Mouse (Mus musculus): ENCODE data around the gene Colgalt2. TPM values are rescaled to one million over a fixed set of nuclear protein-coding genes. Genes with fewer than 3 reads are reported as not detected.
A peak's percentile ranks its signal among the peaks of the same experiment; 100 is the strongest.

Gene Colgalt2
- polyA plus RNA-seq, 2 experiments: 0.21 to 0.30 TPM

DNA sequence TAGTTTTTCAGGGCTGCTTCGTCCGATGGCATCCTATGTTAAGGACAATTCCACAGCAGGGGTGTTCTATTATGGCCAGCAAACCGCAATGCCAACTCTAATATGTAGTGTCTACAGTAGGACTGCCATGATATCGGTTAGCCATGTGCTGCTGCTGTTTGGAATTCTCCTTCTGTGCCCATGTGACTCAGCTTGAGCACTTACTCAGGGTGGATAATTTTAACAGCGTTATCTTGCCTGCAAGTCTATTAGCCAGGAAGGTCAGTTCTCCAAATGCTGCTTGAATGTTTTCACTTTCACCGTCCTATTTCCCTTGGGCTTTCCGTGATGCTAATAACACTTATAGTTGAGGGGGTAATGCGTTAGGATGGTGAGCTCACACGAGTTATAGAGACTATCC lies 126.5 kb downstream of the Colgalt2 start:
- no peak overlapping the region for H3K27ac ChIP-seq
- DNase-seq (ENCODE audit: low read depth in 3 of 3, low spot score in 3 of 3): no peak
- no peaks in the 10 kb centered on the region for H3K9me3 ChIP-seq (ENCODE audit: control insufficient read depth, low read length)
- H3K27me3 ChIP-seq (ENCODE audit: control insufficient read depth, insufficient read depth, low read length): no peaks in the 10 kb centered on the region
- no peaks in the 10 kb centered on the region for H3K36me3 ChIP-seq (replicated peaks; ENCODE audit: control insufficient read depth, insufficient read depth, low read depth)
- WGBS (ENCODE audit: insufficient replicate concordance): 62% methylated on average over 9 of the region's 9 CpGs
- ATAC-seq (ENCODE audit: insufficient read depth): no peak
- no peak overlapping the region for H3K4me2 ChIP-seq (ENCODE audit: low read depth)
- no peaks in the 10 kb centered on the region for H3K4me1 ChIP-seq (replicated peaks; ENCODE audit: control insufficient read depth in 2 of 2, insufficient read depth in 2 of 2, low read length in 1 of 2)
- H3K9ac ChIP-seq (replicated peaks): no peak overlapping the region
- no peak for TF ChIP-seq CTCF (IDR thresholded peaks at IDR 0.05; ENCODE audit: low read depth)
- no peak for TF ChIP-seq EP300 (IDR thresholded peaks at IDR 0.05; ENCODE audit: low read depth)
- H3K4me3 ChIP-seq (ENCODE audit: insufficient read depth in 1 of 2, low read depth in 2 of 2, low read length in 2 of 2): no peak overlapping the region

DNA sequence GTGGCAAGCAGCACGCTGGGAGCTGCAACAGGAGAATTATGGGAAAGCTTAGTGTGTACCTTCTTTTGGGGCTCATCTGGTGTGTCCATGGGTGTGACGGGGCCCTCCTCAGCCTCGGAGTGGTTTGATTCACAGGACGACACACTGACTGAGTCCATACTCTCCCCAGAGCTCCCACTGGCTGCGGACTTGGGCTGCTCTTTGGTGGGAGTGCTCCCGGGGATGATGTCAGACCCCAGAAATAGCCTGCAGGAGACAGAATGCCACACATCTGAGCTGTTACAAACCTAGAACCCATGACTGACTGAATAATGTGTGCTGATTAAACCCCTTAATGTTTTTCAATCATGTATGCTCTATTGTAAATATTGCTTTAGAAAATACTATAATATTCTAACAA lies 128.6 kb downstream of the Colgalt2 start:
- Histone ChIP-seq H3K4me2 (ENCODE audit: low read depth) (no peak overlapping the region), H3K9ac (replicated peaks) (no peak overlapping the region), H3K27ac (no peak overlapping the region), H3K9me3 (ENCODE audit: control insufficient read depth, low read length) (no peaks in the 10 kb centered on the region), H3K4me3 (ENCODE audit: insufficient read depth in 1 of 2, low read depth in 2 of 2, low read length in 2 of 2) (no peak overlapping the region), H3K4me1 (replicated peaks; ENCODE audit: control insufficient read depth in 2 of 2, insufficient read depth in 2 of 2, low read length in 1 of 2) (0 out of 4 replicates have a peak, but pooled peaks cover 0 to 2% of the 10 kb centered on the region in 2 experiments), H3K27me3 (ENCODE audit: control insufficient read depth, insufficient read depth, low read length) (no peaks in the 10 kb centered on the region), H3K36me3 (replicated peaks; ENCODE audit: control insufficient read depth, insufficient read depth, low read depth) (no peaks in the 10 kb centered on the region)
- no peak for DNase-seq (ENCODE audit: low read depth in 3 of 3, low spot score in 3 of 3)
- TF ChIP-seq CTCF (IDR thresholded peaks at IDR 0.05; ENCODE audit: low read depth): no peak
- no peak for TF ChIP-seq EP300 (IDR thresholded peaks at IDR 0.05; ENCODE audit: low read depth)
- WGBS (ENCODE audit: insufficient replicate concordance): 57% methylated on average over 6 of the region's 6 CpGs
- ATAC-seq (ENCODE audit: insufficient read depth): no peak

GRCm38 (mm10) chr1:152528778-152529177 lies 129.1 kb downstream of the Colgalt2 start:
- Histone ChIP-seq H3K4me3 (ENCODE audit: insufficient read depth in 1 of 2, low read depth in 2 of 2, low read length in 2 of 2) (no peak overlapping the region), H3K9me3 (ENCODE audit: control insufficient read depth, low read length) (no peaks in the 10 kb centered on the region), H3K4me2 (ENCODE audit: low read depth) (no peak overlapping the region), H3K36me3 (replicated peaks; ENCODE audit: control insufficient read depth, insufficient read depth, low read depth) (no peaks in the 10 kb centered on the region), H3K4me1 (replicated peaks; ENCODE audit: control insufficient read depth in 2 of 2, insufficient read depth in 2 of 2, low read length in 1 of 2) (0 out of 4 replicates have a peak, but pooled peaks cover 0 to 2% of the 10 kb centered on the region in 2 experiments), H3K27ac (no peak overlapping the region), H3K9ac (replicated peaks) (no peak overlapping the region), H3K27me3 (ENCODE audit: control insufficient read depth, insufficient read depth, low read length) (no peaks in the 10 kb centered on the region)
- DNase-seq (ENCODE audit: low read depth in 3 of 3, low spot score in 3 of 3): peak in 1 of 3 experiments; percentile 9
- WGBS (ENCODE audit: insufficient replicate concordance): 26% methylated on average over 3 of the region's 3 CpGs
- ATAC-seq (ENCODE audit: insufficient read depth): no peak
- TF ChIP-seq EP300 (IDR thresholded peaks at IDR 0.05; ENCODE audit: low read depth) (no peak), CTCF (IDR thresholded peaks at IDR 0.05; ENCODE audit: low read depth) (no peak)

- Histone ChIP-seq H3K4me3 (ENCODE audit: insufficient read depth in 1 of 2, low read depth in 2 of 2, low read length in 2 of 2) (no peak overlapping the region), H3K9me3 (ENCODE audit: control insufficient read depth, low read length) (no peaks in the 10 kb centered on the region), H3K9ac (replicated peaks) (no peak overlapping the region), H3K27ac (no peak overlapping the region), H3K4me2 (ENCODE audit: low read depth) (no peak overlapping the region), H3K4me1 (replicated peaks; ENCODE audit: control insufficient read depth in 2 of 2, insufficient read depth in 2 of 2, low read length in 1 of 2) (0 out of 4 replicates have a peak, but pooled peaks cover 0 to 2% of the 10 kb centered on the region in 2 experiments), H3K36me3 (replicated peaks; ENCODE audit: control insufficient read depth, insufficient read depth, low read depth) (no peaks in the 10 kb centered on the region), H3K27me3 (ENCODE audit: control insufficient read depth, insufficient read depth, low read length) (no peaks in the 10 kb centered on the region)
- TF ChIP-seq EP300 (IDR thresholded peaks at IDR 0.05; ENCODE audit: low read depth) (no peak), CTCF (IDR thresholded peaks at IDR 0.05; ENCODE audit: low read depth) (peak; percentile 37)
- WGBS (ENCODE audit: insufficient replicate concordance): 22% methylated on average over 15 of the region's 15 CpGs
- DNase-seq (ENCODE audit: low read depth in 3 of 3, low spot score in 3 of 3): no peak
- no peak for ATAC-seq (ENCODE audit: insufficient read depth)
Observed at GRCm38 (mm10) chr1:152531498-152531897, 131.9 kb downstream of the Colgalt2 start.

DNA sequence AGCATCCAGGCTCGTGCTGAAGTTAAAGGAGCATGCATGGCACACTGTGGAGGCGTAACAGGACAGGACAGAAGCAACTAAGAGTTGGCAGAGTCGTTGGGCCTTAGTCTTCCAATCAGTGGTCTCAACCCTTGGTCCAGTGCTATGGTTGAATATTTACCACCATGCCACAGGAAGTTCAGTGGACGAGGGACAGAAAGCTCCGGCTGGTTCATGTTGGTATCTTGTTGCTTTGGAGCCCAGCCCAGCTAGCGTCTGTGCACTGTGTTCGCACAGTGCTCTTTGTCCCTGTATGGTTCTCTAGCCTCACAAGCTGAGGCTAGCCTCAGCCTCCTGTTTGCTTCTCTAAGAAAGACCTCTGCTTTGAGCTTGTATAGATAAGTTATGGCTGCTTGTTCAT lies 134.9 kb downstream of the Colgalt2 start:
- H3K4me1 ChIP-seq (replicated peaks; ENCODE audit: control insufficient read depth in 2 of 2, insufficient read depth in 2 of 2, low read length in 1 of 2): 0 out of 4 replicates have a peak, but pooled peaks cover 0 to 2% of the 10 kb centered on the region in 2 experiments
- H3K36me3 ChIP-seq (replicated peaks; ENCODE audit: control insufficient read depth, insufficient read depth, low read depth): no peaks in the 10 kb centered on the region
- H3K27ac ChIP-seq: no peak overlapping the region
- DNase-seq (ENCODE audit: low read depth in 3 of 3, low spot score in 3 of 3): no peak
- H3K4me3 ChIP-seq (ENCODE audit: insufficient read depth in 1 of 2, low read depth in 2 of 2, low read length in 2 of 2): no peak overlapping the region
- H3K9me3 ChIP-seq (ENCODE audit: control insufficient read depth, low read length): no peaks in the 10 kb centered on the region
- H3K9ac ChIP-seq (replicated peaks): no peak overlapping the region
- no peaks in the 10 kb centered on the region for H3K27me3 ChIP-seq (ENCODE audit: control insufficient read depth, insufficient read depth, low read length)
- ATAC-seq (ENCODE audit: insufficient read depth): no peak
- H3K4me2 ChIP-seq (ENCODE audit: low read depth): no peak overlapping the region
- no peak for TF ChIP-seq EP300 (IDR thresholded peaks at IDR 0.05; ENCODE audit: low read depth)
- TF ChIP-seq CTCF (IDR thresholded peaks at IDR 0.05; ENCODE audit: low read depth): no peak
- 64% methylated on average over 7 of the region's 7 CpGs for WGBS (ENCODE audit: insufficient replicate concordance)
